ENCODE assay signal across 21 mouse cellular contexts in genomic region chr11:86656849-86657567, GRCm38 (mm10). TPM values are rescaled to one million over a fixed set of nuclear protein-coding genes. Genes with fewer than 3 reads are reported as not detected.
DNase-seq lines count a peak whose midpoint lies in the region; ATAC-seq and TF ChIP-seq lines count a peak whose summit lies in the region.
"Had no signal": no experiment of that assay in that cellular context is flagged by ENCODE, and none has a peak within 500 bp of the region (broad histone marks: within the 10 kb centered on the region; RNA-seq: fewer than 3 reads in every experiment).

No protein-coding gene starts in this region.

- TF ChIP-seq EP300 in heart, adult 2 months (IDR thresholded peaks at IDR 0.05; ENCODE audit: insufficient read depth, low read depth, low read length) = no peak
- 0 out of 2 replicates have a peak, but pooled peaks have one; percentile 33 for TF ChIP-seq EP300 in liver, postnatal 0 days (IDR thresholded peaks at IDR 0.05; ENCODE audit: low read depth)

- no peak overlapping the region for H3K4me3 ChIP-seq in heart, embryonic 16.5 days (ENCODE audit: low read length)
- H3K4me3 ChIP-seq in heart, adult 2 months = no peak overlapping the region
- no peak overlapping the region for H3K4me3 ChIP-seq in intestine, postnatal 0 days (ENCODE audit: low read depth, low read length)
- no peak overlapping the region for H3K4me3 ChIP-seq in liver, postnatal 0 days (ENCODE audit: low read depth, low read length)
- no peak overlapping the region for H3K4me3 ChIP-seq in hindbrain, embryonic 12.5 days
- H3K4me3 ChIP-seq: embryonic facial prominence, embryonic 15.5 days; forebrain, embryonic 10.5 days; hindbrain, embryonic 13.5 days; limb, embryonic 12.5 days; lung, embryonic 15.5 days; midbrain, embryonic 12.5 days had no signal

- H3K9ac ChIP-seq in heart, embryonic 16.5 days (ENCODE audit: low read length) = no peak overlapping the region
- H3K9ac ChIP-seq in heart, adult 2 months (ENCODE audit: low read depth, low read length) = no peak overlapping the region
- H3K9ac ChIP-seq in intestine, postnatal 0 days (ENCODE audit: low read depth, low read length) = no peak overlapping the region
- H3K9ac ChIP-seq in liver, postnatal 0 days (replicated peaks) = no peak overlapping the region
- H3K9ac ChIP-seq in hindbrain, embryonic 12.5 days = no peak overlapping the region
- H3K9ac ChIP-seq: embryonic facial prominence, embryonic 15.5 days; forebrain, postnatal 0 days; hindbrain, embryonic 13.5 days; limb, embryonic 12.5 days; lung, embryonic 15.5 days; midbrain, embryonic 12.5 days had no signal

- WGBS in heart, embryonic 16.5 days = 34% methylated on average over 4 of the region's 4 CpGs
- WGBS in heart, adult 2 months = 55% methylated on average over 4 of the region's 4 CpGs
- 61% methylated on average over 4 of the region's 4 CpGs for WGBS in intestine, postnatal 0 days
- WGBS in liver, postnatal 0 days (ENCODE audit: insufficient replicate concordance) = 56% methylated on average over 4 of the region's 4 CpGs
- WGBS in hindbrain, embryonic 12.5 days = 88% methylated on average over 4 of the region's 4 CpGs

- ATAC-seq in heart, embryonic 16.5 days (replicated peaks; ENCODE audit: extremely low read depth, insufficient read depth, low FRiP score) = 0 out of 2 replicates have a peak, but pooled peaks have one; percentile 18
- no peak for ATAC-seq in intestine, postnatal 0 days
- ATAC-seq in liver, postnatal 0 days = no peak
- no peak for ATAC-seq in hindbrain, embryonic 12.5 days (ENCODE audit: low FRiP score)
- ATAC-seq: CD4-positive, CD25-positive, alpha-beta regulatory T cell, adult 4 months; forebrain, postnatal 0 days had no signal

- peak overlapping the region; percentile 24; the same call in 1 of the 2 replicates for H3K27ac ChIP-seq in heart, embryonic 16.5 days (ENCODE audit: low read length)
- H3K27ac ChIP-seq in heart, adult 2 months = no peak overlapping the region
- H3K27ac ChIP-seq in intestine, postnatal 0 days (ENCODE audit: low read depth, low read length) = 0 out of 2 replicates have a peak overlapping the region, but pooled peaks have one; percentile 35
- peak overlapping the region; percentile 66; the same call in 1 of the 2 replicates for H3K27ac ChIP-seq in liver, postnatal 0 days (ENCODE audit: low read depth)
- no peak overlapping the region for H3K27ac ChIP-seq in hindbrain, embryonic 12.5 days
- H3K27ac ChIP-seq: embryonic facial prominence, embryonic 15.5 days; forebrain, embryonic 10.5 days; hindbrain, embryonic 13.5 days; limb, embryonic 12.5 days; lung, embryonic 15.5 days; midbrain, embryonic 12.5 days had no signal

- no peaks in the 10 kb centered on the region for H3K27me3 ChIP-seq in heart, embryonic 16.5 days (ENCODE audit: control insufficient read depth, insufficient read depth, low read length)
- H3K27me3 ChIP-seq in heart, adult 2 months (ENCODE audit: control insufficient read depth, insufficient read depth, low read length) = no peaks in the 10 kb centered on the region
- no peaks in the 10 kb centered on the region for H3K27me3 ChIP-seq in intestine, postnatal 0 days (replicated peaks; ENCODE audit: control insufficient read depth, insufficient read depth, low read length)
- H3K27me3 ChIP-seq in liver, postnatal 0 days (ENCODE audit: insufficient read depth, low read length) = no peaks in the 10 kb centered on the region
- H3K27me3 ChIP-seq in hindbrain, embryonic 12.5 days = no peaks in the 10 kb centered on the region
- H3K27me3 ChIP-seq: embryonic facial prominence, embryonic 15.5 days; hindbrain, embryonic 13.5 days; limb, embryonic 12.5 days; lung, embryonic 15.5 days; midbrain, embryonic 12.5 days had no signal

- no peaks in the 10 kb centered on the region for H3K36me3 ChIP-seq in heart, embryonic 16.5 days (ENCODE audit: control insufficient read depth, insufficient read depth)
- H3K36me3 ChIP-seq in heart, adult 2 months (ENCODE audit: control insufficient read depth, insufficient read depth, low read length) = peaks cover 2% of the 10 kb centered on the region
- H3K36me3 ChIP-seq in intestine, postnatal 0 days (ENCODE audit: control insufficient read depth, insufficient read depth) = peaks cover 17% of the 10 kb centered on the region
- H3K36me3 ChIP-seq in liver, postnatal 0 days (replicated peaks; ENCODE audit: insufficient read depth, low read length) = peaks cover 24% of the 10 kb centered on the region
- peaks cover 12% of the 10 kb centered on the region; the same call in 1 of the 2 replicates for H3K36me3 ChIP-seq in hindbrain, embryonic 12.5 days

- peak; percentile 76 for DNase-seq in heart, adult 11 months
- DNase-seq in heart, postnatal 36 days = no peak
- DNase-seq in heart, adult 2 months = no peak
- no peak for DNase-seq in liver, postnatal 0 days
- no peak for DNase-seq in urinary bladder, postnatal 4 days (ENCODE audit: low spot score in 2 of 2)
- DNase-seq: adrenal gland, postnatal 25 days; cerebellum, adult 11 months; cerebellum, postnatal 36 days; forebrain, postnatal 0 days; gastrocnemius, postnatal 36 days; lung, postnatal 4 days had no signal

- TF ChIP-seq CTCF in heart, adult 2 months (IDR thresholded peaks at IDR 0.05) = no peak
- no peak for TF ChIP-seq CTCF in intestine, postnatal 0 days (IDR thresholded peaks at IDR 0.05; ENCODE audit: low read depth)
- no peak for TF ChIP-seq CTCF in liver, postnatal 0 days (IDR thresholded peaks at IDR 0.05; ENCODE audit: low read depth)

- peaks cover 5% of the 10 kb centered on the region for H3K4me1 ChIP-seq in heart, embryonic 16.5 days (ENCODE audit: control insufficient read depth, insufficient read depth, low read length)
- no peaks in the 10 kb centered on the region; the same call in 1 of the 2 replicates for H3K4me1 ChIP-seq in heart, adult 2 months (ENCODE audit: control insufficient read depth, insufficient read depth, low read length)
- H3K4me1 ChIP-seq in intestine, postnatal 0 days (replicated peaks; ENCODE audit: control insufficient read depth, insufficient read depth, low read length) = 0 out of 2 replicates have a peak, but pooled peaks cover 4% of the 10 kb centered on the region
- H3K4me1 ChIP-seq in liver, postnatal 0 days (ENCODE audit: insufficient read depth) = peaks cover 5% of the 10 kb centered on the region; the same call in 1 of the 2 replicates
- H3K4me1 ChIP-seq in hindbrain, embryonic 12.5 days = no peaks in the 10 kb centered on the region
- H3K4me1 ChIP-seq: embryonic facial prominence, embryonic 15.5 days; forebrain, embryonic 10.5 days; hindbrain, embryonic 13.5 days; limb, embryonic 12.5 days; midbrain, embryonic 12.5 days had no signal

- intact Hi-C loops in heart, postnatal 36 days (cut with DNase I) = loop anchor here (10.0 kb wide), 1 partner anchor 358 kb away; no protein-coding TSS in a partner anchor
- intact Hi-C loops in heart, adult 2 months (cut with DNase I) = no loop called here

- TF ChIP-seq POLR2A in heart, adult 2 months (IDR thresholded peaks at IDR 0.05; ENCODE audit: insufficient read depth, low read depth, low read length) = no peak

- H3K79me2 ChIP-seq in heart, adult 2 months (replicated peaks; ENCODE audit: control insufficient read depth, insufficient read depth, low read length) = no peaks in the 10 kb centered on the region

- no peaks in the 10 kb centered on the region for H3K9me3 ChIP-seq in heart, embryonic 16.5 days (replicated peaks; ENCODE audit: control insufficient read depth, low read length)
- H3K9me3 ChIP-seq in intestine, postnatal 0 days (ENCODE audit: control insufficient read depth) = no peaks in the 10 kb centered on the region
- no peaks in the 10 kb centered on the region for H3K9me3 ChIP-seq in liver, postnatal 0 days (ENCODE audit: low read length)
- H3K9me3 ChIP-seq in hindbrain, embryonic 12.5 days (replicated peaks) = no peaks in the 10 kb centered on the region
- H3K9me3 ChIP-seq: embryonic facial prominence, embryonic 15.5 days; forebrain, embryonic 10.5 days; hindbrain, embryonic 13.5 days; limb, embryonic 12.5 days; lung, embryonic 15.5 days; midbrain, embryonic 12.5 days had no signal

- no peak overlapping the region for H3K4me2 ChIP-seq in heart, embryonic 16.5 days (ENCODE audit: low read depth, low read length)
- H3K4me2 ChIP-seq in intestine, postnatal 0 days (replicated peaks; ENCODE audit: low read depth) = no peak overlapping the region
- H3K4me2 ChIP-seq in liver, postnatal 0 days (ENCODE audit: low read depth, low read length) = peak overlapping the region; percentile 32
- no peak overlapping the region for H3K4me2 ChIP-seq in hindbrain, embryonic 12.5 days (replicated peaks)
- H3K4me2 ChIP-seq: embryonic facial prominence, embryonic 15.5 days; hindbrain, embryonic 13.5 days; limb, embryonic 12.5 days; lung, embryonic 15.5 days; midbrain, embryonic 12.5 days had no signal

RNA-seq across cellular contexts. Expression of gene Vmp1, which starts 26.6 kb away (rescaled TPM):
- total RNA-seq in heart, postnatal 36 days (2021) = 10 to 100 TPM; 49.4 to 69.0 TPM
- 79.6 and 95.0 TPM in 2 replicates for polyA plus RNA-seq in heart, embryonic 16.5 days (2015; fragmentation: Nextera tagmentation; extraction: Ambion mirVana)
- total RNA-seq in heart, adult 2 months (2021) = 10 to 100 TPM; 58.2 to 66.9 TPM
- polyA plus RNA-seq in heart, adult 2 months (2012; rRNA removed) = 34.0 and 59.2 TPM in 2 replicates
- 387 and 408 TPM in 2 replicates for polyA plus RNA-seq in intestine, postnatal 0 days (2015; fragmentation: Nextera tagmentation; extraction: Ambion mirVana)
- 110 and 125 TPM in 2 replicates for polyA plus RNA-seq in liver, postnatal 0 days (2015; fragmentation: Nextera tagmentation; extraction: Ambion mirVana)
- polyA plus RNA-seq in hindbrain, embryonic 12.5 days (2016; fragmentation: Nextera tagmentation; extraction: Ambion mirVana) = 89.6 and 90.0 TPM in 2 replicates

RNA-seq across cellular contexts. Expression of gene Ptrh2, which starts 26.8 kb away (rescaled TPM):
- 1 to 10 TPM; 6.2 to 7.3 TPM for total RNA-seq in heart, postnatal 36 days (2021)
- polyA plus RNA-seq in heart, embryonic 16.5 days (2015; fragmentation: Nextera tagmentation; extraction: Ambion mirVana) = 19.2 and 19.8 TPM in 2 replicates
- total RNA-seq in heart, adult 2 months (2021) = 1 to 10 TPM; 5.9 to 6.4 TPM
- polyA plus RNA-seq in heart, adult 2 months (2012; rRNA removed) = 3.7 and 5.2 TPM in 2 replicates
- 14.2 and 14.6 TPM in 2 replicates for polyA plus RNA-seq in intestine, postnatal 0 days (2015; fragmentation: Nextera tagmentation; extraction: Ambion mirVana)
- 12.7 and 13.3 TPM in 2 replicates for polyA plus RNA-seq in liver, postnatal 0 days (2015; fragmentation: Nextera tagmentation; extraction: Ambion mirVana)
- 33.0 and 33.7 TPM in 2 replicates for polyA plus RNA-seq in hindbrain, embryonic 12.5 days (2016; fragmentation: Nextera tagmentation; extraction: Ambion mirVana)

Comparison
In these comparisons a context has a peak if more than half of its experiments do, and no peak if none do; other contexts are left out.
1. H3K27ac ChIP-seq: peak in heart, embryonic 16.5 days (single experiment), intestine, postnatal 0 days (single experiment) and liver, postnatal 0 days (single experiment); none in heart, adult 2 months (single experiment) and hindbrain, embryonic 12.5 days (single experiment).